Comparison of ENCODE assay signal across 9 mouse cellular contexts in the genomic region with DNA sequence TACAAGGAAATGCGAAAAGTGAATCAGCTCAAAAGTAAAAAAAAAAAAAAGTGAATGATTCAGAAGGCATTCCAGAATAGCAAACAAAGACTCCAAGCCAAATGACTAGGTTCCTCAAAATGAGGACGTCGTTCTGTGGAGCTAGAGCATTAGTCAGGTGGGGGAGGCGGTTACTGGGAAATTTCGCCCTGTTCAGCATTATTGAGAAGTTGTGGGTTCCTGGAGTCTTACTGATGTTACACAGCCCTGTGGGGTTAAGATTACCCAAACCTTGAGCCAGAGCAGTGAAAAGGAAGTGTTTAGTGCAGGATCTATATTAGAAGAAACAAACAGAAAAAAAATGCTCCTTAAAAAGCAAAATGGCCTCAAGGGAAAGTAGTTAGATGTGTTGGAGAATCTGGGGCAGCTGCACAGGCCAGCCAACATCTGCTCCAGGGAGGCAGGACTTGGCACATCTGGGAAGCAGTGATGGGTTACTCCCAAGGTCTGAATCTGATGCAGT. TPM values are rescaled to one million over a fixed set of nuclear protein-coding genes. Genes with fewer than 3 reads are reported as not detected.
DNase-seq lines count a peak whose midpoint lies in the region; ATAC-seq and TF ChIP-seq lines count a peak whose summit lies in the region.
"Had no signal": no experiment of that assay in that cellular context is flagged by ENCODE, and none has a peak within 500 bp of the region (broad histone marks: within the 10 kb centered on the region; RNA-seq: fewer than 3 reads in every experiment).

No protein-coding gene starts in this region.

- ATAC-seq in frontal cortex, adult (ENCODE audit: low TSS enrichment): 0 out of 2 replicates have a peak, but pooled peaks have one; percentile 24
- ATAC-seq in liver, postnatal 0 days: peak; percentile 17; the same call in 1 of the 2 replicates
- no peak for ATAC-seq in intestine, postnatal 0 days
- no peak for ATAC-seq in kidney, embryonic 14.5 days (ENCODE audit: low FRiP score, low TSS enrichment)

- no peak overlapping the region for H3K4me3 ChIP-seq in liver, postnatal 0 days (ENCODE audit: low read depth, low read length)
- no peak overlapping the region for H3K4me3 ChIP-seq in intestine, postnatal 0 days (ENCODE audit: low read depth, low read length)
- no peak overlapping the region for H3K4me3 ChIP-seq in kidney, embryonic 14.5 days (ENCODE audit: low read length)
- H3K4me3 ChIP-seq: erythroblast, embryonic 14.5 days had no signal

- TF ChIP-seq CTCF in liver, postnatal 0 days (IDR thresholded peaks at IDR 0.05; ENCODE audit: low read depth): no peak
- no peak for TF ChIP-seq CTCF in intestine, postnatal 0 days (IDR thresholded peaks at IDR 0.05; ENCODE audit: low read depth)

- H3K9ac ChIP-seq in liver, postnatal 0 days (replicated peaks): peak overlapping the region; percentile 26; the same call in 1 of the 2 replicates
- H3K9ac ChIP-seq in intestine, postnatal 0 days (ENCODE audit: low read depth, low read length): no peak overlapping the region
- no peak overlapping the region for H3K9ac ChIP-seq in kidney, embryonic 14.5 days (ENCODE audit: low read depth, low read length)

- no peak for DNase-seq in frontal cortex, postnatal 10 days (ENCODE audit: low spot score in 2 of 2)
- peak; percentile 38 for DNase-seq in urinary bladder, postnatal 14 days (ENCODE audit: low spot score)
- DNase-seq in urinary bladder, adult 18-20 months (ENCODE audit: low spot score in 2 of 2): no peak
- DNase-seq in liver, postnatal 0 days: peak; percentile 41
- DNase-seq in layer of hippocampus, postnatal 25 days (ENCODE audit: extremely low spot score in 1 of 2, low spot score in 1 of 2): no peak

- peak; percentile 84 for TF ChIP-seq EP300 in liver, postnatal 0 days (IDR thresholded peaks at IDR 0.05; ENCODE audit: low read depth)

- H3K9me3 ChIP-seq in liver, postnatal 0 days (ENCODE audit: low read length): no peaks in the 10 kb centered on the region
- no peaks in the 10 kb centered on the region for H3K9me3 ChIP-seq in intestine, postnatal 0 days (ENCODE audit: control insufficient read depth)
- H3K9me3 ChIP-seq in kidney, embryonic 14.5 days (ENCODE audit: control insufficient read depth, low read length): no peaks in the 10 kb centered on the region

- peak overlapping the region; percentile 22 for H3K4me2 ChIP-seq in liver, postnatal 0 days (ENCODE audit: low read depth, low read length)
- no peak overlapping the region for H3K4me2 ChIP-seq in intestine, postnatal 0 days (replicated peaks; ENCODE audit: low read depth)
- no peak overlapping the region for H3K4me2 ChIP-seq in kidney, embryonic 14.5 days (replicated peaks; ENCODE audit: low read depth, low read length)

- peak overlapping the region; percentile 90 for H3K27ac ChIP-seq in liver, postnatal 0 days (ENCODE audit: low read depth)
- H3K27ac ChIP-seq in intestine, postnatal 0 days (ENCODE audit: low read depth, low read length): no peak overlapping the region
- H3K27ac ChIP-seq in kidney, embryonic 14.5 days (ENCODE audit: low read depth, low read length): no peak overlapping the region

- H3K27me3 ChIP-seq in liver, postnatal 0 days (ENCODE audit: insufficient read depth, low read length): no peaks in the 10 kb centered on the region
- H3K27me3 ChIP-seq in intestine, postnatal 0 days (replicated peaks; ENCODE audit: control insufficient read depth, insufficient read depth, low read length): no peaks in the 10 kb centered on the region
- no peaks in the 10 kb centered on the region for H3K27me3 ChIP-seq in kidney, embryonic 14.5 days (ENCODE audit: control insufficient read depth, insufficient read depth, low read length)

- H3K36me3 ChIP-seq in liver, postnatal 0 days (replicated peaks; ENCODE audit: insufficient read depth, low read length): no peaks in the 10 kb centered on the region
- H3K36me3 ChIP-seq in intestine, postnatal 0 days (ENCODE audit: control insufficient read depth, insufficient read depth): no peaks in the 10 kb centered on the region
- no peaks in the 10 kb centered on the region for H3K36me3 ChIP-seq in kidney, embryonic 14.5 days (ENCODE audit: control insufficient read depth, insufficient read depth, low read length)

- 41% methylated on average over 5 of the region's 5 CpGs for WGBS in liver, postnatal 0 days (ENCODE audit: insufficient replicate concordance)
- 50% methylated on average over 5 of the region's 5 CpGs for WGBS in intestine, postnatal 0 days
- 81% methylated on average over 5 of the region's 5 CpGs for WGBS in kidney, embryonic 14.5 days

- peaks cover 40% of the 10 kb centered on the region for H3K4me1 ChIP-seq in liver, postnatal 0 days (ENCODE audit: insufficient read depth)
- H3K4me1 ChIP-seq in intestine, postnatal 0 days (replicated peaks; ENCODE audit: control insufficient read depth, insufficient read depth, low read length): peaks cover 6% of the 10 kb centered on the region; the same call in 1 of the 2 replicates
- 0 out of 2 replicates have a peak, but pooled peaks cover 3% of the 10 kb centered on the region for H3K4me1 ChIP-seq in kidney, embryonic 14.5 days (ENCODE audit: control insufficient read depth, insufficient read depth, low read length)

RNA-seq across cellular contexts. Expression of gene Ergic1, which starts 27.4 kb away (rescaled TPM):
- polyA plus RNA-seq in liver, postnatal 0 days (2015; fragmentation: Nextera tagmentation; extraction: Ambion mirVana): 34.4 and 35.0 TPM in 2 replicates
- polyA plus RNA-seq in intestine, postnatal 0 days (2015; fragmentation: Nextera tagmentation; extraction: Ambion mirVana): 48.6 TPM in 2 replicates
- 100 to 1,000 TPM; 114 to 118 TPM for total RNA-seq in layer of hippocampus, postnatal 25 days (2021)
- 141 and 150 TPM in 2 replicates for polyA plus RNA-seq in kidney, embryonic 14.5 days (2014; fragmentation: Nextera tagmentation; extraction: Ambion mirVana)

RNA-seq across cellular contexts. Expression of gene Dusp1, which starts 28.0 kb away (rescaled TPM):
- 13.4 and 14.2 TPM in 2 replicates for polyA plus RNA-seq in liver, postnatal 0 days (2015; fragmentation: Nextera tagmentation; extraction: Ambion mirVana)
- 18.9 and 19.4 TPM in 2 replicates for polyA plus RNA-seq in intestine, postnatal 0 days (2015; fragmentation: Nextera tagmentation; extraction: Ambion mirVana)
- 10 to 100 TPM; 14.7 to 18.3 TPM for total RNA-seq in layer of hippocampus, postnatal 25 days (2021)
- polyA plus RNA-seq in kidney, embryonic 14.5 days (2014; fragmentation: Nextera tagmentation; extraction: Ambion mirVana): 19.3 and 19.8 TPM in 2 replicates

Comparison
In these comparisons a context has a peak if more than half of its experiments do, and no peak if none do; other contexts are left out.
1. DNase-seq: peak in urinary bladder, postnatal 14 days (single experiment) and liver, postnatal 0 days (single experiment); none in frontal cortex, postnatal 10 days (0 of 2), urinary bladder, adult 18-20 months (0 of 2) and layer of hippocampus, postnatal 25 days (0 of 2).
2. ATAC-seq: peak in frontal cortex, adult (single experiment) and liver, postnatal 0 days (single experiment); none in intestine, postnatal 0 days (single experiment) and kidney, embryonic 14.5 days (single experiment).